Mouse (Mus musculus): ENCODE measurements around the gene Bcat2. TPM values are rescaled to one million over a fixed set of nuclear protein-coding genes. Genes with fewer than 3 reads are reported as not detected.

Bcat2 gene
- polyA plus RNA-seq, 1 experiment, result 26.3 TPM

- Histone ChIP-seq H3K36me3 (ENCODE audit: control insufficient read depth, insufficient read depth, low read length) (no peaks in the 10 kb centered on the region), H3K4me1 (ENCODE audit: control insufficient read depth, insufficient read depth, insufficient read length, low read length) (peaks cover 2% of the 10 kb centered on the region; the same call in 1 of the 2 replicates), H3K27ac (ENCODE audit: insufficient read depth, low read depth, low read length) (no peak overlapping the region), H3K4me3 (ENCODE audit: low read depth, low read length) (no peak overlapping the region), H3K27me3 (ENCODE audit: control insufficient read depth, insufficient read depth, low read length) (no peaks in the 10 kb centered on the region)
- WGBS, result 73% methylated on average over 7 of the region's 7 CpGs
- no peak for TF ChIP-seq CTCF (IDR thresholded peaks at IDR 0.05; ENCODE audit: extremely low read depth, insufficient read length, insufficient replicate concordance, low read depth, low read length)
- no peak for TF ChIP-seq POLR2A (IDR thresholded peaks at IDR 0.05; ENCODE audit: low read depth, low read length)
Measured at GRCm38 (mm10) chr7:45560241-45560640, 9.7 kb upstream of the Bcat2 start.

GRCm38 (mm10) chr7:45560843-45561623 lies 8.9 kb upstream of the Bcat2 start:
- WGBS, result 33% methylated on average over 17 of the region's 17 CpGs
- H3K27ac ChIP-seq (ENCODE audit: insufficient read depth, low read depth, low read length), result no peak overlapping the region

GRCm38 (mm10) chr7:45561624-45562520 lies 8.1 kb upstream of the Bcat2 start:
- Histone ChIP-seq H3K4me3 (ENCODE audit: low read depth, low read length) (no peak overlapping the region), H3K4me1 (ENCODE audit: control insufficient read depth, insufficient read depth, insufficient read length, low read length) (peaks cover 2% of the 10 kb centered on the region; the same call in 1 of the 2 replicates), H3K36me3 (ENCODE audit: control insufficient read depth, insufficient read depth, low read length) (no peaks in the 10 kb centered on the region), H3K27me3 (ENCODE audit: control insufficient read depth, insufficient read depth, low read length) (no peaks in the 10 kb centered on the region), H3K27ac (ENCODE audit: insufficient read depth, low read depth, low read length) (no peak overlapping the region)
- TF ChIP-seq POLR2A (IDR thresholded peaks at IDR 0.05; ENCODE audit: low read depth, low read length) (no peak), CTCF (IDR thresholded peaks at IDR 0.05; ENCODE audit: extremely low read depth, insufficient read length, insufficient replicate concordance, low read depth, low read length) (no peak)
- WGBS, result 65% methylated on average over 12 of the region's 12 CpGs

More at GRCm38 (mm10) chr7:45560843-45561623, 8.9 kb upstream of the Bcat2 start:
- H3K27me3 ChIP-seq (ENCODE audit: control insufficient read depth, insufficient read depth, low read length), result no peaks in the 10 kb centered on the region
- no peak overlapping the region for H3K4me3 ChIP-seq (ENCODE audit: low read depth, low read length)
- H3K36me3 ChIP-seq (ENCODE audit: control insufficient read depth, insufficient read depth, low read length), result no peaks in the 10 kb centered on the region
- TF ChIP-seq CTCF (IDR thresholded peaks at IDR 0.05; ENCODE audit: extremely low read depth, insufficient read length, insufficient replicate concordance, low read depth, low read length) (peak; percentile 69; the same call in 1 of the 2 replicates), POLR2A (IDR thresholded peaks at IDR 0.05; ENCODE audit: low read depth, low read length) (no peak)
- H3K4me1 ChIP-seq (ENCODE audit: control insufficient read depth, insufficient read depth, insufficient read length, low read length), result peaks cover 2% of the 10 kb centered on the region; the same call in 1 of the 2 replicates

- no peak overlapping the region for H3K27ac ChIP-seq (ENCODE audit: insufficient read depth, low read depth, low read length)
- TF ChIP-seq POLR2A (IDR thresholded peaks at IDR 0.05; ENCODE audit: low read depth, low read length) (no peak), CTCF (IDR thresholded peaks at IDR 0.05; ENCODE audit: extremely low read depth, insufficient read length, insufficient replicate concordance, low read depth, low read length) (no peak)
- peaks cover 14% of the 10 kb centered on the region; the same call in 1 of the 2 replicates for H3K4me1 ChIP-seq (ENCODE audit: control insufficient read depth, insufficient read depth, insufficient read length, low read length)
- 50% methylated on average over 2 of the region's 2 CpGs for WGBS
- H3K36me3 ChIP-seq (ENCODE audit: control insufficient read depth, insufficient read depth, low read length), result no peaks in the 10 kb centered on the region
- H3K4me3 ChIP-seq (ENCODE audit: low read depth, low read length), result no peak overlapping the region
- H3K27me3 ChIP-seq (ENCODE audit: control insufficient read depth, insufficient read depth, low read length), result no peaks in the 10 kb centered on the region
Measured at GRCm38 (mm10) chr7:45564811-45565210, 5.1 kb upstream of the Bcat2 start.

- WGBS, result 93% methylated on average over 9 of the region's 9 CpGs
- H3K27ac ChIP-seq (ENCODE audit: insufficient read depth, low read depth, low read length), result no peak overlapping the region
- no peak overlapping the region for H3K4me3 ChIP-seq (ENCODE audit: low read depth, low read length)
- TF ChIP-seq POLR2A (IDR thresholded peaks at IDR 0.05; ENCODE audit: low read depth, low read length), result no peak
- no peak for TF ChIP-seq CTCF (IDR thresholded peaks at IDR 0.05; ENCODE audit: extremely low read depth, insufficient read length, insufficient replicate concordance, low read depth, low read length)
- no peaks in the 10 kb centered on the region for H3K27me3 ChIP-seq (ENCODE audit: control insufficient read depth, insufficient read depth, low read length)
- H3K36me3 ChIP-seq (ENCODE audit: control insufficient read depth, insufficient read depth, low read length), result peaks cover 4% of the 10 kb centered on the region
- peaks cover 16% of the 10 kb centered on the region for H3K4me1 ChIP-seq (ENCODE audit: control insufficient read depth, insufficient read depth, insufficient read length, low read length)
Measured at GRCm38 (mm10) chr7:45565446-45565845, 4.5 kb upstream of the Bcat2 start.

- no peaks in the 10 kb centered on the region for H3K27me3 ChIP-seq (ENCODE audit: control insufficient read depth, insufficient read depth, low read length)
- 56% methylated on average over 8 of the region's 8 CpGs for WGBS
- H3K36me3 ChIP-seq (ENCODE audit: control insufficient read depth, insufficient read depth, low read length), result peaks cover 15% of the 10 kb centered on the region
- H3K27ac ChIP-seq (ENCODE audit: insufficient read depth, low read depth, low read length), result peak overlapping the region; percentile 91
- TF ChIP-seq POLR2A (IDR thresholded peaks at IDR 0.05; ENCODE audit: low read depth, low read length), result no peak
- TF ChIP-seq CTCF (IDR thresholded peaks at IDR 0.05; ENCODE audit: extremely low read depth, insufficient read length, insufficient replicate concordance, low read depth, low read length), result no peak; the same call in 1 of the 2 replicates
- peaks cover 26% of the 10 kb centered on the region for H3K4me1 ChIP-seq (ENCODE audit: control insufficient read depth, insufficient read depth, insufficient read length, low read length)
- no peak overlapping the region for H3K4me3 ChIP-seq (ENCODE audit: low read depth, low read length)
Measured at GRCm38 (mm10) chr7:45567112-45567779, 2.7 kb upstream of the Bcat2 start.

Measured in small intestine, adult 2 months (tissue).